Mouse (Mus musculus) lung, embryonic 14.5 days (tissue): ENCODE measurements around the gene Tfdp2. TPM values are rescaled to one million over a fixed set of nuclear protein-coding genes. Genes with fewer than 3 reads are reported as not detected.
A peak's percentile ranks its signal among the peaks of the same experiment; 100 is the strongest.

ENCODE experiments used
- ATAC-seq: fragments of 200-750 bp; cut with Nextera tagmentation; 2 replicates; pipeline ENCODE4 v1.8.0; 2017; ENCODE audit warnings: mild to moderate bottlenecking, moderate TSS enrichment, moderate library complexity; ENCODE audit not compliant: insufficient read depth
- DNase-seq: peaks from one replicate; pipeline ENCODE4 v3.0.0-alpha.2; 2015
- H3K27ac ChIP-seq: fragments of 300-500 bp; sonication (generic); 2 replicates; pipeline ENCODE4 v1.5.1; 2014; ENCODE audit warnings: low read depth, mild to moderate bottlenecking, moderate library complexity
- H3K27me3 ChIP-seq: fragments of 300-500 bp; sonication (generic); 2 replicates; pipeline ENCODE4 v1.6.1; 2014; ENCODE audit warnings: low read length, control low read depth; ENCODE audit not compliant: insufficient read depth
- H3K36me3 ChIP-seq: fragments of 300-500 bp; sonication (generic); 2 replicates; pipeline ENCODE4 v1.6.1; 2014; ENCODE audit warnings: control low read depth; ENCODE audit not compliant: insufficient read depth
- H3K4me1 ChIP-seq: fragments of 300-500 bp; sonication (generic); 2 replicates; pipeline ENCODE4 v1.6.1; 2014; ENCODE audit warnings: antibody characterized with exemption, control low read depth; ENCODE audit not compliant: insufficient read depth
- H3K4me2 ChIP-seq: fragments of 300-500 bp; sonication (generic); 2 replicates; pipeline ENCODE4 v1.6.1; 2014; ENCODE audit warnings: mild to moderate bottlenecking
- H3K4me3 ChIP-seq: fragments of 300-500 bp; sonication (generic); 2 replicates; pipeline ENCODE4 v1.5.1; 2014; ENCODE audit warnings: low read depth, low read length
- H3K9ac ChIP-seq: fragments of 300-500 bp; sonication (generic); 2 replicates; pipeline ENCODE4 v1.6.1; 2014
- H3K9me3 ChIP-seq: fragments of 300-500 bp; sonication (generic); 2 replicates; pipeline ENCODE4 v1.6.1; 2016; ENCODE audit warnings: low read depth, low read length, control low read depth
- CTCF ChIP-seq: IDR thresholded peaks from 2 replicates; pipeline ENCODE4 v1.5.1; 2016; ENCODE audit warnings: antibody characterized with exemption, low read depth
- WGBS: fragments of 180-500 bp; shearing (Covaris S2); extraction: QIAGEN DNeasy Blood & Tissue Kit; methylation state at CpG from one replicate; pipeline ENCODE4 v1.1.7; 2014; 5-methylcytosine and 5-hydroxymethylcytosine counted together
- polyA plus RNA-seq: library from polyadenylated mRNA; unstranded; fragments of >200 nt; fragmentation: Nextera tagmentation; extraction: Ambion mirVana; gene quantifications from 2 replicates; pipeline ENCODE4 v1.2.1, GENCODE M21; 2014

Tfdp2 gene
- polyA plus RNA-seq, 1 experiment from 2014 or later = 49.1 TPM

DNA sequence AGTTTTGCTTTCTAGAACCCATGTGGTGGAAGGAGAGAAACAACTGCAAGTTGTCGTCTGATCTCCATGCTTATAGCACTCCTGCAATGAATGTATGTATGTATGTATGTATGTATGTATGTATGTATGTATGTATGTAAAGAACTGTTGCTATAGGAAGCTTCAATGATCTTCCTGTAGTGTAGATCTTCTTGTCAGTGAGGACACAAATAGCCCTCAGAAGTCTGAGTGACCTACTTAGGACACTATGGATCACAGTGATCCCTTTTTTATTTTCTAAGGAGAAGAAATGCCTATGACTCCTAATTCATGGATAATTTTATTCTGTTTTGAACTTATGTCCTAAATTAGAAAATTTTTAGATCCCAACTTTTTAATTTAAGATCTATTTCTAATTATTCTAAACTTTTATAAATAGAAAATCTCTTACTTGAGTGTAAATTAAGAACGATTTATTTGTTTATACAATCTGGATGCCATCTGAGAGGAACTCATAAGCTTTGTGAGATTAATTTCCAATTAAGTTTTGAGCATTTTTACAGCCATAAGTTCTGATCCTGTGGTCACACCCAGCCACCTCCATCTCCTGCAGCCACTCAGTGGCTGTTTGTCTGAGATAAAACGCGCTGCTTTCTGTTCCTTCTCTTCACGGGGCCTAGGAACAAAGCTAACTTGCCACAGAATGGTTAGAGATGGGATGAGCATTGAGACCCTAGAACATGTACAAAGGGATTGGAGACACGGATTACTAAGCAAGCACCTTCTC lies 70.9 kb downstream of the Tfdp2 start:
- no peak for ATAC-seq

GRCm38 (mm10) chr9:96267559-96267948 lies 71.5 kb downstream of the Tfdp2 start:
- ATAC-seq = no peak
- Histone ChIP-seq H3K4me1 (no peaks in the 10 kb centered on the region), H3K4me3 (no peak overlapping the region), H3K4me2 (no peak overlapping the region), H3K9ac (no peak overlapping the region), H3K36me3 (no peaks in the 10 kb centered on the region), H3K27ac (no peak overlapping the region), H3K27me3 (no peaks in the 10 kb centered on the region), H3K9me3 (no peaks in the 10 kb centered on the region)
- no peak for TF ChIP-seq CTCF
- DNase-seq = no peak
- 60% methylated on average over 1 of the region's 1 CpGs for WGBS

More for the DNA sequence above, 70.9 kb downstream of the Tfdp2 start:
- no peak overlapping the region for H3K9ac ChIP-seq
- TF ChIP-seq CTCF = no peak
- 87% methylated on average over 6 of the region's 6 CpGs for WGBS
- no peak overlapping the region for H3K4me2 ChIP-seq
- DNase-seq = no peak
- no peaks in the 10 kb centered on the region for H3K9me3 ChIP-seq
- H3K27me3 ChIP-seq = no peaks in the 10 kb centered on the region
- H3K27ac ChIP-seq = no peak overlapping the region
- no peaks in the 10 kb centered on the region for H3K4me1 ChIP-seq
- no peaks in the 10 kb centered on the region for H3K36me3 ChIP-seq
- no peak overlapping the region for H3K4me3 ChIP-seq

DNA sequence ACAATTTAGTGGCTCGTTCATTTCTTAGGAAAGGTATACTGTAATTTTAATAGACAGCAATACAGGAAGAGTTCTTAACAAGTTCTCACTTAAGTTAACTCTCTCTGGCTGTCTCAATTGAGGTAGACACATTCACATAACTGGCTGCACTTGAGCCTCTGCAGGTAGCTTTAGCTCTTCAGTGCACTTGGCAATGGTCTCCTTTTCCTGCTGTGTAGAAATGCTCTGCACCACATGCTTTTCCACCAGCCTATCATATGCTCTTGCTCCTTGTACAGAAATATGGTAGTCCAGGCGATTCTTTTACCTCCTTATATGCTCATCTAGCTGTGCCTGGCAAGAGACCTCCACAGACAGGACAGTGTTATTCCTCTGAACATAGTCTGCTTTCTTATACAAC lies 73.7 kb downstream of the Tfdp2 start:
- Histone ChIP-seq H3K9me3 (no peaks in the 10 kb centered on the region), H3K36me3 (no peaks in the 10 kb centered on the region), H3K4me2 (no peak overlapping the region), H3K4me1 (no peaks in the 10 kb centered on the region), H3K27me3 (no peaks in the 10 kb centered on the region), H3K9ac (no peak overlapping the region), H3K4me3 (no peak overlapping the region), H3K27ac (no peak overlapping the region)
- WGBS = 89% methylated on average over 2 of the region's 2 CpGs
- no peak for ATAC-seq
- DNase-seq = no peak
- TF ChIP-seq CTCF = no peak

GRCm38 (mm10) chr9:96275543-96275942 lies 79.5 kb downstream of the Tfdp2 start:
- Histone ChIP-seq H3K36me3 (no peaks in the 10 kb centered on the region), H3K27me3 (no peaks in the 10 kb centered on the region), H3K9me3 (no peaks in the 10 kb centered on the region), H3K4me3 (no peak overlapping the region), H3K27ac (no peak overlapping the region), H3K4me2 (no peak overlapping the region), H3K4me1 (no peaks in the 10 kb centered on the region), H3K9ac (no peak overlapping the region)
- no peak for ATAC-seq
- no peak for DNase-seq
- TF ChIP-seq CTCF = no peak

GRCm38 (mm10) chr9:96281497-96281896 lies 85.4 kb downstream of the Tfdp2 start:
- no peak overlapping the region for H3K4me3 ChIP-seq
- ATAC-seq (no peak), DNase-seq (peak; percentile 43)
- H3K27me3 ChIP-seq = no peaks in the 10 kb centered on the region
- peak; percentile 34 for TF ChIP-seq CTCF
- 56% methylated on average over 3 of the region's 3 CpGs for WGBS
- no peak overlapping the region for H3K9ac ChIP-seq
- H3K9me3 ChIP-seq = no peaks in the 10 kb centered on the region
- no peak overlapping the region for H3K4me2 ChIP-seq
- no peaks in the 10 kb centered on the region for H3K4me1 ChIP-seq
- no peaks in the 10 kb centered on the region for H3K36me3 ChIP-seq
- H3K27ac ChIP-seq = no peak overlapping the region

GRCm38 (mm10) chr9:96282082-96282481 lies 86.0 kb downstream of the Tfdp2 start:
- Histone ChIP-seq H3K4me2 (no peak overlapping the region), H3K27ac (no peak overlapping the region), H3K9me3 (no peaks in the 10 kb centered on the region), H3K27me3 (no peaks in the 10 kb centered on the region), H3K9ac (no peak overlapping the region), H3K4me1 (no peaks in the 10 kb centered on the region), H3K36me3 (no peaks in the 10 kb centered on the region), H3K4me3 (no peak overlapping the region)
- 89% methylated on average over 3 of the region's 3 CpGs for WGBS
- no peak for TF ChIP-seq CTCF
- DNase-seq = no peak
- no peak for ATAC-seq

GRCm38 (mm10) chr9:96284916-96285315 lies 88.8 kb downstream of the Tfdp2 start:
- H3K36me3 ChIP-seq = no peaks in the 10 kb centered on the region
- ATAC-seq (no peak), DNase-seq (peak; percentile 76)
- no peak overlapping the region for H3K9ac ChIP-seq
- no peak overlapping the region for H3K4me3 ChIP-seq
- H3K27ac ChIP-seq = no peak overlapping the region
- peak; percentile 61 for TF ChIP-seq CTCF
- no peaks in the 10 kb centered on the region for H3K27me3 ChIP-seq
- no peaks in the 10 kb centered on the region for H3K9me3 ChIP-seq
- 39% methylated on average over 1 of the region's 1 CpGs for WGBS
- H3K4me2 ChIP-seq = no peak overlapping the region
- H3K4me1 ChIP-seq = no peaks in the 10 kb centered on the region

- Histone ChIP-seq H3K9ac (no peak overlapping the region), H3K4me3 (no peak overlapping the region), H3K4me2 (no peak overlapping the region), H3K4me1 (no peaks in the 10 kb centered on the region), H3K27me3 (no peaks in the 10 kb centered on the region), H3K36me3 (peaks cover 8% of the 10 kb centered on the region), H3K27ac (no peak overlapping the region), H3K9me3 (no peaks in the 10 kb centered on the region)
- DNase-seq = no peak
- no peak for TF ChIP-seq CTCF
- 96% methylated on average over 7 of the region's 7 CpGs for WGBS
- ATAC-seq = no peak
Observed at GRCm38 (mm10) chr9:96292144-96292543, 96.1 kb downstream of the Tfdp2 start.
